Mouse (Mus musculus) G1E (cell line): ENCODE measurements at regions not wholly inside any gene's neighbourhood (a gene's known extent, or its start where the extent isn't known, plus 50 kb on each side); places are given as distances from the start of the nearest gene placed in this dataset.

ENCODE experiments used
- CTCF ChIP-seq: IDR thresholded peaks from 2 replicates; pipeline ENCODE4 v1.5.1; 2012; ENCODE audit warnings: low read depth, low read length, inconsistent platforms, mixed read lengths
- POLR2AphosphoS5 ChIP-seq: IDR thresholded peaks from 2 replicates; pipeline ENCODE4 v1.6.1; 2012; ENCODE audit warnings: low read depth, low read length, inconsistent platforms; ENCODE audit not compliant: insufficient replicate concordance

- no peak for TF ChIP-seq CTCF
- TF ChIP-seq POLR2AphosphoS5: no peak
These were observed 87.2 kb upstream of the Hes1 start for GRCm38 (mm10) chr16:29977011-29977410.
